ENCODE assay signal across 8 mouse cellular contexts in genomic region chr9:87254903-87255695, GRCm38 (mm10). TPM values are rescaled to one million over a fixed set of nuclear protein-coding genes. Genes with fewer than 3 reads are reported as not detected.
DNase-seq lines count a peak whose midpoint lies in the region; ATAC-seq lines count a peak whose summit lies in the region.

Gene Cep162, minus strand, starts transcription at chr9:87255536.

- ATAC-seq in hindbrain, embryonic 12.5 days (ENCODE audit: low FRiP score) = peak; percentile 99

- no peaks in the 10 kb centered on the region for H3K27me3 ChIP-seq in hindbrain, embryonic 12.5 days

- peak within 1 kb of the TSS; percentile 90 for H3K27ac ChIP-seq in hindbrain, embryonic 12.5 days

- H3K9ac ChIP-seq in hindbrain, embryonic 12.5 days = peak within 1 kb of the TSS; percentile 71

- peaks cover 6% of the 10 kb centered on the region for H3K4me1 ChIP-seq in hindbrain, embryonic 12.5 days

- under 1% methylated on average over 41 of the region's 41 CpGs for whole genome bisulfite sequencing in hindbrain, embryonic 12.5 days

- H3K4me2 ChIP-seq in hindbrain, embryonic 12.5 days (replicated peaks) = peak within 1 kb of the TSS; percentile 71

- no peaks in the 10 kb centered on the region for H3K9me3 ChIP-seq in hindbrain, embryonic 12.5 days (replicated peaks)

- peak; percentile 87 for DNase-seq in NIH3T3 (ENCODE audit: low read depth)
- DNase-seq in cerebellum, postnatal 10 days = peak; percentile 94 to 95
- DNase-seq in frontal cortex, postnatal 10 days (ENCODE audit: low spot score in 2 of 2) = peak; percentile 81 to 90
- DNase-seq in layer of hippocampus, postnatal 14 days (ENCODE audit: low spot score in 2 of 2) = peak; percentile 92 to 96
- DNase-seq in lung, postnatal 14 days = peak; percentile 83
- peak; percentile 78 for DNase-seq in retina, adult 2 months (ENCODE audit: low read depth, low spot score)
- DNase-seq in thymus, postnatal 36 days = peak; percentile 89 to 90

- H3K4me3 ChIP-seq in hindbrain, embryonic 12.5 days = peak within 1 kb of the TSS; percentile 67

- H3K36me3 ChIP-seq in hindbrain, embryonic 12.5 days = no peaks in the 10 kb centered on the region

RNA-seq across cellular contexts. Expression of gene Cep162, which starts in this region (rescaled TPM):
- 9.5 and 10.4 TPM in 2 replicates for polyA plus RNA-seq in hindbrain, embryonic 12.5 days (2016; fragmentation: Nextera tagmentation; extraction: Ambion mirVana)
- 10 to 100 TPM in 1 of 2 experiments, 1 to 10 TPM in 1; 6.2 to 10.3 TPM for total RNA-seq in layer of hippocampus, postnatal 14 days (2021)

Comparison
In these comparisons a context has a peak if more than half of its experiments do, and no peak if none do; other contexts are left out.
1. Peak in every context shown above with its lines: DNase-seq, ATAC-seq, H3K4me3 ChIP-seq and H3K27ac ChIP-seq.